Mouse (Mus musculus): ENCODE results near the gene Wnt9a. TPM values are rescaled to one million over a fixed set of nuclear protein-coding genes. Genes with fewer than 3 reads are reported as not detected.

The Wnt9a gene
- polyA plus RNA-seq (2014; fragmentation: Illumina TruSeq; extraction: RNeasy Lipid Tissue Mini Kit (QIAGEN cat#74804); ENCODE audit: low read depth, low replicate concordance), result 0.11 TPM

DNA sequence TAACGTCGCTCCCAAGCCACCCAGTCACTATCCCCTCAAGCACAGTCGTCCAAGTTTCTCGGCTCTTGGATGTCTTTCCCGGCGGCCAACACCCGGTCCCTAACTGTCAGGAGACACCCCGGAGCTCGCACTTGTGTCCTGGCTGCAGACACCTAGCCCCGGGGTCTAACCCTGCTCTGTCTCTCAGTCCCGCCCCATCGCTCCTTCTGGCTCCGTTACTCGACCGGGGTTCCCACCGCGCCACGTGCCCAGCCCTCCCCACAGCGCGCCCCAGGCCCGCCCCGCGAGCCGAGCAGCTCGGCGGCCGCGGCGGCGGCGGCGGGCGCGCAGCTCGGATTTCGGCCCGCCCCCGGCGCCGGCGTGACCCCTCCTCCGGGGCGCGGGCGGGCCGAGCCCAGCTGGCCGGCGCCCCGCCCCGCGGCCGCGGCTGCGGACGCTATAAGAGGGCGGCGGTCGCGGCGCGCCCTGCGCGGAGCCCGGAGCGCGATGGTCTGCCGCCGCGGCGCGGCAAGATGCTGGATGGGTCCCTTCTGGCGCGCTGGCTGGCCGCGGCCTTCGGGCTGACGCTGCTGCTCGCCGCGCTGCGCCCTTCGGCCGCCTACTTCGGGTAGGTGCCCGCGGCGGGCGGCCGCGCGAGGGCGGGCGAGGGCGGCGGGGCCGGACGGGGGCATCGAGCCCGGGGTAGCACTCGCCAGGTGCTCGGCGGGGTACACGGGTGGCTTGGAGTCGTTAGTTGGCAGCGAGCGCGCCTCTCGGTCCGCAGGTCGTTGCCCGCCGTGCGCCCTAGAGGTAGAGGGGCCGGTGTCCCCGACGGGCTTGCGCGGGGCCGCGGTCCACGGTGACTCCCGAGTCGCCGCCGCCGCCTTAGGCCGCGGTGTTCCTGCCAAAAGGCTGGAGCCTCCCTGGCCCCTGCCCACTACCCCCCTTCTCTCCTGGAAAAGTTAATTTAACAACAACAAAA lies at the start of gene Wnt9a:
Gene Wnt9a, plus strand, starts transcription at position 468 of the 961 bp plus-strand sequence.

DNA sequence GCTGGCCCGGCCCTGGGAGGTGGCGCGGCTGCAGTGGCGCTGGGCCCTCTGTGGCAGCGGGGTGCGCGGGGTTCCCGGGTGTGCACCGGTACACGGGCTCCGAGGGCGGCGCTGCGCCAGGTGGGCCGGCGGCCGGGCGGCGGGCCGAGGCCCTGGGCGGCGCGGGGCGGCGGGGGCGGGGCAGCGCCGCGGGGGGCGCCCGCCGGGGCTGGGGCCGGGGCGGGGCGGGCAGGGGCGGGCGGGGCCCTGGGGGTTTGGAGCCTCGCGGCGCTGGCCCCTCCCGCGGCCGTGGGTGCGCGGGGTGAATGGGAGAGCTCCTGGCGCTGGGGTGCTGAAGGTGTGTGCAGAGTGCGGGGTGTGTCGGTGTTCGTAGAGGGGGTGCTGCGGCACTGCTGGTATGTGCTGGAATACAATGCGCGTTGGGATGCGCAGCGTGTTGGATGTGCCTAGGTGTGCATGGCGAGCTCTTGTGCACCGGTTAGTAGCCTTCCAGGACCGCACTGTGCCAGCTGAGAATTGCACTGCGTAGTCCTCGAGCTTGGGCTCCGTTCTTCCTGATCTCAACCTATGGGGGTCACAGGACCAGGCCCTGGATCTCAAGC lies 15.9 kb upstream of the Wnt9a start, which contains the start of gene Wnt3a:
Gene Wnt3a, minus strand, starts transcription at position 51 of the 602 bp plus-strand sequence.

DNA sequence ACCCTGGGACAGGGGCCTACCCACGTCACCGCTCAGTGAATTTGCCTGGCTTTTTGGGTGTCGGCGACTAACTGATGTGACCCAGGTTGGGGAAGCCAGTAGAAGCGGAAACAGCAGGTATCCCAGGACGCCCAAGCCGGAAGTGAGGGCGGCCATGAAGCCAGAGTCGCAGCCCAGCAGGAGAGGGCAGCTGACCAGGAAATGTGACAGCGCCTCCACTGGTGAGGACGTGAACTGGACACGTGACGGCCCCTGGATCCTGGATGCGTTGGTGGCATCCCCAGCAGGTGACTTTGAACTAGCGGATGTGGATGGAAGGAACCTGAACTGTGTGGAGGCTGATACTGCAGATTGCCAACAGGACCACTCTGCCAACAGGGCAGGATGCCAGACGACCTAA lies 68.7 kb downstream of the Wnt9a start, which contains the start of gene Prss38:
Gene Prss38, minus strand, starts transcription at position 183 of the 400 bp plus-strand sequence.

Other genes starting within 250 kb of the Wnt9a start
- 0.06 TPM for gene Obscn, start 170.5 kb upstream of the Wnt9a start, polyA plus RNA-seq (2014; fragmentation: Illumina TruSeq; extraction: RNeasy Lipid Tissue Mini Kit (QIAGEN cat#74804); ENCODE audit: low read depth, low replicate concordance)
- gene Iba57, start 143.2 kb upstream of the Wnt9a start, polyA plus RNA-seq (2014; fragmentation: Illumina TruSeq; extraction: RNeasy Lipid Tissue Mini Kit (QIAGEN cat#74804); ENCODE audit: low read depth, low replicate concordance), result 4.0 TPM
- not detected for gene Gjc2, start 123.7 kb upstream of the Wnt9a start, polyA plus RNA-seq (2014; fragmentation: Illumina TruSeq; extraction: RNeasy Lipid Tissue Mini Kit (QIAGEN cat#74804); ENCODE audit: low read depth, low replicate concordance)
- gene Guk1, start 114.7 kb upstream of the Wnt9a start, polyA plus RNA-seq (2014; fragmentation: Illumina TruSeq; extraction: RNeasy Lipid Tissue Mini Kit (QIAGEN cat#74804); ENCODE audit: low read depth, low replicate concordance), result 8.9 TPM
- 8.5 TPM for gene Mrpl55, start 104.4 kb upstream of the Wnt9a start, polyA plus RNA-seq (2014; fragmentation: Illumina TruSeq; extraction: RNeasy Lipid Tissue Mini Kit (QIAGEN cat#74804); ENCODE audit: low read depth, low replicate concordance)
- gene 2310033P09Rik, start 98.6 kb upstream of the Wnt9a start, polyA plus RNA-seq (2014; fragmentation: Illumina TruSeq; extraction: RNeasy Lipid Tissue Mini Kit (QIAGEN cat#74804); ENCODE audit: low read depth, low replicate concordance), result 2.5 TPM
- 117 TPM for gene Arf1, start 78.7 kb upstream of the Wnt9a start, polyA plus RNA-seq (2014; fragmentation: Illumina TruSeq; extraction: RNeasy Lipid Tissue Mini Kit (QIAGEN cat#74804); ENCODE audit: low read depth, low replicate concordance)
- gene Wnt3a, start 16.2 kb upstream of the Wnt9a start, polyA plus RNA-seq (2014; fragmentation: Illumina TruSeq; extraction: RNeasy Lipid Tissue Mini Kit (QIAGEN cat#74804); ENCODE audit: low read depth, low replicate concordance), result 0.24 TPM
- 3.7 TPM for gene Prss38, start 68.7 kb downstream of the Wnt9a start, polyA plus RNA-seq (2014; fragmentation: Illumina TruSeq; extraction: RNeasy Lipid Tissue Mini Kit (QIAGEN cat#74804); ENCODE audit: low read depth, low replicate concordance)
- gene Jmjd4, start 143.1 kb downstream of the Wnt9a start, polyA plus RNA-seq (2014; fragmentation: Illumina TruSeq; extraction: RNeasy Lipid Tissue Mini Kit (QIAGEN cat#74804); ENCODE audit: low read depth, low replicate concordance), result 3.2 TPM
- 12.3 TPM for gene Snap47, start 144.3 kb downstream of the Wnt9a start, polyA plus RNA-seq (2014; fragmentation: Illumina TruSeq; extraction: RNeasy Lipid Tissue Mini Kit (QIAGEN cat#74804); ENCODE audit: low read depth, low replicate concordance)
- 11.7 TPM for gene Zfp867, start 165.5 kb downstream of the Wnt9a start, polyA plus RNA-seq (2014; fragmentation: Illumina TruSeq; extraction: RNeasy Lipid Tissue Mini Kit (QIAGEN cat#74804); ENCODE audit: low read depth, low replicate concordance)
- gene Zkscan17, start 219.8 kb downstream of the Wnt9a start, polyA plus RNA-seq (2014; fragmentation: Illumina TruSeq; extraction: RNeasy Lipid Tissue Mini Kit (QIAGEN cat#74804); ENCODE audit: low read depth, low replicate concordance), result 18.8 TPM
- gene Nlrp3, start 234.6 kb downstream of the Wnt9a start, polyA plus RNA-seq (2014; fragmentation: Illumina TruSeq; extraction: RNeasy Lipid Tissue Mini Kit (QIAGEN cat#74804); ENCODE audit: low read depth, low replicate concordance), result not detected